Mouse (Mus musculus): ENCODE measurements around the gene Tbx10. TPM values are rescaled to one million over a fixed set of nuclear protein-coding genes. Genes with fewer than 3 reads are reported as not detected.
"Not testable (repeated sequence)": the region's sequence is repeated elsewhere in the genome, so short reads cannot be mapped to it uniquely, and the experiment has no call there.

Tbx10 gene
- polyA plus RNA-seq, 1 experiment = not detected

GRCm38 (mm10) chr19:3972229-3972628 lies 20.3 kb upstream of the Tbx10 start, which contains the start of gene Aldh3b2:
TSS of gene Aldh3b2 (plus strand) at chr19:3972328.
- Histone ChIP-seq H3K4me3 (ENCODE audit: insufficient read depth, low read length) (no peak within 1 kb of the TSS), H3K27ac (ENCODE audit: insufficient read depth, low read length) (no peak within 1 kb of the TSS), H3K4me1 (ENCODE audit: control insufficient read depth, insufficient read depth, low read length) (no peaks in the 10 kb centered on the region)
- no peak for TF ChIP-seq CTCF (IDR thresholded peaks at IDR 0.05; ENCODE audit: extremely low read depth, insufficient read depth, low read length)
- TF ChIP-seq POLR2A (IDR thresholded peaks at IDR 0.05; ENCODE audit: extremely low read depth, insufficient read depth, low read length) = no peak

DNA sequence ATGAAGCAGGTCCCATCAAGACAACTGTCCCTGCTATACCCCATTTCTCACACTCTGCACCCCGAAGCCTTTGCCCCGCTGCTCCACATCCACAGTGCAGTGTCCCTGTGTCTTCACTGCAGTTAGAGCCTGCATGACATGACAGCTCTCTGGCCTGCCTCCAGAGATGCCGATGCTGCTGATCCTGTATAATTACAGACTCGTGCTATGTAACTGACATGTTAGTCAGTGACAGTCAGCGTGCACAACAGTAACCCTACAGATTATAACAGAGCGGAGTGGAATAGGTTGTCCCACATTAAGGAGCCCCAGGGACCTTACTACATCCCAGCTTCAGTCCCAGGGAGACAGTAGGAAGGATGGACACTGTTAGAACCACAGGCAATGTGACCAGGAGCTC lies 17.9 kb upstream of the Tbx10 start:
- not testable (repeated sequence) for H3K4me1 ChIP-seq (ENCODE audit: control insufficient read depth, insufficient read depth, low read length); H3K4me3 ChIP-seq (ENCODE audit: insufficient read depth, low read length); H3K27ac ChIP-seq (ENCODE audit: insufficient read depth, low read length)

- Histone ChIP-seq H3K4me1 (ENCODE audit: control insufficient read depth, insufficient read depth, low read length) (no peaks in the 10 kb centered on the region), H3K4me3 (ENCODE audit: insufficient read depth, low read length) (no peak overlapping the region), H3K27ac (ENCODE audit: insufficient read depth, low read length) (no peak overlapping the region)
- TF ChIP-seq CTCF (IDR thresholded peaks at IDR 0.05; ENCODE audit: extremely low read depth, insufficient read depth, low read length) (no peak), POLR2A (IDR thresholded peaks at IDR 0.05; ENCODE audit: extremely low read depth, insufficient read depth, low read length) (no peak)
Observed at GRCm38 (mm10) chr19:3975866-3976265, 16.7 kb upstream of the Tbx10 start.

- TF ChIP-seq POLR2A (IDR thresholded peaks at IDR 0.05; ENCODE audit: extremely low read depth, insufficient read depth, low read length) (no peak), CTCF (IDR thresholded peaks at IDR 0.05; ENCODE audit: extremely low read depth, insufficient read depth, low read length) (peak; percentile 74)
- no peak overlapping the region for H3K27ac ChIP-seq (ENCODE audit: insufficient read depth, low read length)
Observed at GRCm38 (mm10) chr19:3980309-3980708, 12.2 kb upstream of the Tbx10 start.

GRCm38 (mm10) chr19:3980917-3981316 lies 11.6 kb upstream of the Tbx10 start:
- Histone ChIP-seq H3K4me3 (ENCODE audit: insufficient read depth, low read length) (no peak overlapping the region), H3K27ac (ENCODE audit: insufficient read depth, low read length) (no peak overlapping the region), H3K4me1 (ENCODE audit: control insufficient read depth, insufficient read depth, low read length) (no peaks in the 10 kb centered on the region)
- no peak for TF ChIP-seq CTCF (IDR thresholded peaks at IDR 0.05; ENCODE audit: extremely low read depth, insufficient read depth, low read length)
- TF ChIP-seq POLR2A (IDR thresholded peaks at IDR 0.05; ENCODE audit: extremely low read depth, insufficient read depth, low read length) = no peak

More at GRCm38 (mm10) chr19:3980309-3980708, 12.2 kb upstream of the Tbx10 start:
- Histone ChIP-seq H3K4me1 (ENCODE audit: control insufficient read depth, insufficient read depth, low read length) (no peaks in the 10 kb centered on the region), H3K4me3 (ENCODE audit: insufficient read depth, low read length) (no peak overlapping the region)

DNA sequence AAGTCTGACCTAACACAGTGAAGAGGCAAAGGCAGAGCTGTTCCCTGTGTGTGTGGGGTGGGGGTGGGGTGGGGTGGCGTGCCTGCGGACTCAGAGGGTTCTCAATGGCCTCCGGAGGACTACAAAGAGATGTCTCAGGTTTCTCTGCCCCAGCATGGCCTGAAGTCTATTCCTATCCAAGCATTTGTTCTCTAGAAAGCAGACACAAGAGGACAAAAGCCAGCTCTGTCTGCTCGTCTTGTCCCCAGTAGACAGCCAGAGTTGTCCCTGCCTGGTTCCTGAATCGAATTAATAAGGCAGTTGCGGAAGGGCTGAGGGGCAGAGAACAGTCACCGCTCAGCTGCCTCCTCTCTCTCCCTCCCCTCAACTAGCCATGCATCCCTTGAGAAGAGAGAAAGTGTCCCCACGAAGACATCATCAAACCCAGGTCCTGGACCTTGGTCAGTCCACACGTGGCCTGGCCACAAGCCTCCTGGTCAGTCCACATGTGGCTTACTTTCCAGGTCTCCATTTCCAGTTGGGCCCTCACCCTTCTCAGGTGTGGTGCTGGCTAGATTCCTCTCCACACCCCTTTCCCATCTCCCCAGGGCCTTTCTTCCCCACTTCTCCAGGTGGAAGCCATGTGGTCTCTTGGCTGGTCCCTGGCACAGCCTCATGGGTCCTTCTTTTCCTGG lies 8.9 kb upstream of the Tbx10 start:
- Histone ChIP-seq H3K27ac (ENCODE audit: insufficient read depth, low read length) (peak overlapping the region; percentile 20; the same call in 1 of the 2 replicates), H3K4me3 (ENCODE audit: insufficient read depth, low read length) (no peak overlapping the region), H3K4me1 (ENCODE audit: control insufficient read depth, insufficient read depth, low read length) (peaks cover 6% of the 10 kb centered on the region)
- TF ChIP-seq POLR2A (IDR thresholded peaks at IDR 0.05; ENCODE audit: extremely low read depth, insufficient read depth, low read length) (no peak), CTCF (IDR thresholded peaks at IDR 0.05; ENCODE audit: extremely low read depth, insufficient read depth, low read length) (no peak)

DNA sequence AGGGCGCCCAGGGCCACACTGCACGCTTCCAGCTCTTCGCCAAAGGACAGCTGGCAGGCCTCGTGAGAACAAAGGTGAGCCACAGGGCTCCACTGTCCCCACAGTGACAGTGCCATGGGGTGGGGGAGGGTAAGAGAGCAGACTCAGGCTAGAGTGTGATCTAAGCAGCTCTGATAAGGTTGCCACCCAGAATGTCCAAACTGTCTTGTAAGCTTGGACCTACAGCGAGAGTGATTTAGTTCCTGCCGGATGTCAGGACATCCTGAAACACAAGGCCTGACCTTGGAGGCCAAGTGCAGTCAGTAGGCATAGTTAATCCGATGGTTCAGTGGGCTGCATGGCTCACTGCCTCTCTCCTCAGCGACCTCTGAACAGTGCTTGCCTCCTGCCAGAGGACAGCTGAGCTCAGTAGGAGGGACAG lies 7.3 kb upstream of the Tbx10 start:
- H3K4me1 ChIP-seq (ENCODE audit: control insufficient read depth, insufficient read depth, low read length) = peaks cover 6% of the 10 kb centered on the region
- H3K27ac ChIP-seq (ENCODE audit: insufficient read depth, low read length) = no peak overlapping the region
- TF ChIP-seq CTCF (IDR thresholded peaks at IDR 0.05; ENCODE audit: extremely low read depth, insufficient read depth, low read length) (no peak), POLR2A (IDR thresholded peaks at IDR 0.05; ENCODE audit: extremely low read depth, insufficient read depth, low read length) (no peak)
- H3K4me3 ChIP-seq (ENCODE audit: insufficient read depth, low read length) = no peak overlapping the region

GRCm38 (mm10) chr19:3986334-3986733 lies 6.2 kb upstream of the Tbx10 start, which contains the start of gene Acy3:
TSS of gene Acy3 (plus strand) at chr19:3986570.
- Histone ChIP-seq H3K27ac (ENCODE audit: insufficient read depth, low read length) (no peak within 1 kb of the TSS), H3K4me1 (ENCODE audit: control insufficient read depth, insufficient read depth, low read length) (peaks cover 6% of the 10 kb centered on the region), H3K4me3 (ENCODE audit: insufficient read depth, low read length) (no peak within 1 kb of the TSS)
- no peak for TF ChIP-seq CTCF (IDR thresholded peaks at IDR 0.05; ENCODE audit: extremely low read depth, insufficient read depth, low read length)
- 0 out of 2 replicates have a peak, but pooled peaks have one; percentile 35 for TF ChIP-seq POLR2A (IDR thresholded peaks at IDR 0.05; ENCODE audit: extremely low read depth, insufficient read depth, low read length)

DNA sequence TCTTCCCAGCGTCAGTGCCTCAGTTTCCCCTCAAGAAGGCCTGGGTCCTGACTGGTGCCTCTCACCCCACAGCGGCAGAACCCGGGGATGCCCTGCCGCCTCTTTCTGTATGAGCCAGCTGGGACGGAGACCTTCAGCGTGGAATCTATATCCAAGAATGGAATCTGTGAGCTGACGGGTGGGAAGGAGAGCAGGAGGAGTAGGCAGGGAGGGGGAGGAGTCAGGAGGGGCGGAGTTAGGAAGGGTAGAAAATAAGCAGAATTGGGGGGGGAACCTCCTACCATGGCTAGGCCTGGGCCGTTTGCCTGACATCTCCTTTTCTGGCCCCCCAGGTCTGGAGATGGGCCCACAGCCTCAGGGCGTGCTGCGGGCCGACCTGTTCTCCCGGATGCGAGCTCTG lies 4.5 kb upstream of the Tbx10 start:
- Histone ChIP-seq H3K4me3 (ENCODE audit: insufficient read depth, low read length) (no peak overlapping the region), H3K27ac (ENCODE audit: insufficient read depth, low read length) (no peak overlapping the region), H3K4me1 (ENCODE audit: control insufficient read depth, insufficient read depth, low read length) (peaks cover 6% of the 10 kb centered on the region)
- TF ChIP-seq CTCF (IDR thresholded peaks at IDR 0.05; ENCODE audit: extremely low read depth, insufficient read depth, low read length) = no peak
- no peak for TF ChIP-seq POLR2A (IDR thresholded peaks at IDR 0.05; ENCODE audit: extremely low read depth, insufficient read depth, low read length)

DNA sequence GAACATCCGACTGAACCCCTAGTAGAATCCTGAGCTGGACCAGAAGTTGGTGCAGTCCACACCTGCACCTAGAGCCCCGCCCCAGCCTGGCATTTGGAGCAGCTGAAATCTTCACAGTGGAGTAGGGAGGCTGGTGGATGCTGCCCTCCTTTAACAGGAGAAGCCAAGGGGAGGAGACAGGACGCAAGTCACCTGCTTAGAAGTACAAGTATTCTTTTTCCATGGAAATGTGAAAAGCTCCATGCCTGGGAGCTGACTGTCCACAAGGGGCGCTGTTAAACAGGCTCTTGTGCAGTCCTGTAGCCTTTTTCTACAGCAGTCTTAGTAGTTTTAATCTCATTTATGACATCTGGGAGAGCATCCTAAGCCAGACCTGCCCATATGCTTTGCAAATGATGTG lies 3.8 kb upstream of the Tbx10 start:
- H3K4me1 ChIP-seq (ENCODE audit: control insufficient read depth, insufficient read depth, low read length) = peaks cover 6% of the 10 kb centered on the region
- no peak overlapping the region for H3K27ac ChIP-seq (ENCODE audit: insufficient read depth, low read length)
- TF ChIP-seq CTCF (IDR thresholded peaks at IDR 0.05; ENCODE audit: extremely low read depth, insufficient read depth, low read length) (no peak), POLR2A (IDR thresholded peaks at IDR 0.05; ENCODE audit: extremely low read depth, insufficient read depth, low read length) (no peak)
- H3K4me3 ChIP-seq (ENCODE audit: insufficient read depth, low read length) = no peak overlapping the region
